In genomic region chr2:69585886-69586398, GRCm38 (mm10) we compare ENCODE assay signal across 8 mouse cellular contexts. TPM values are rescaled to one million over a fixed set of nuclear protein-coding genes. Genes with fewer than 3 reads are reported as not detected.
DNase-seq lines count a peak whose midpoint lies in the region; ATAC-seq and TF ChIP-seq lines count a peak whose summit lies in the region.

Gene Lrp2 (minus strand): TSS chr2:69586065.

- no peaks in the 10 kb centered on the region for H3K36me3 ChIP-seq in heart, postnatal 0 days (replicated peaks; ENCODE audit: control insufficient read depth, insufficient read depth, low read length)

- intact Hi-C loops in left cerebral cortex, postnatal 25 days (cut with DNase I): no loop called here

- H3K9me3 ChIP-seq in heart, postnatal 0 days (replicated peaks; ENCODE audit: control insufficient read depth, low read length): no peaks in the 10 kb centered on the region

- peaks cover 10% of the 10 kb centered on the region for H3K4me1 ChIP-seq in heart, postnatal 0 days (ENCODE audit: control insufficient read depth, insufficient read depth)

- H3K9ac ChIP-seq in heart, postnatal 0 days (replicated peaks; ENCODE audit: low read depth, low read length): no peak within 1 kb of the TSS; the same call in 1 of the 2 replicates

- peak within 1 kb of the TSS; percentile 100 for H3K4me2 ChIP-seq in heart, postnatal 0 days (ENCODE audit: low read depth, low read length)

- WGBS in heart, postnatal 0 days: under 1% methylated on average over 43 of the region's 45 CpGs

- peaks cover 61% of the 10 kb centered on the region for H3K27me3 ChIP-seq in heart, postnatal 0 days (ENCODE audit: control insufficient read depth, insufficient read depth, low read length)

- H3K27ac ChIP-seq in heart, postnatal 0 days (ENCODE audit: low read depth): no peak within 1 kb of the TSS

- peak; percentile 40 for ATAC-seq in heart, postnatal 0 days (ENCODE audit: insufficient read depth, low read depth)

- H3K4me3 ChIP-seq in heart, postnatal 0 days (ENCODE audit: low read depth, low read length): peak within 1 kb of the TSS; percentile 66

- DNase-seq in left cerebral cortex, postnatal 25 days (ENCODE audit: low spot score in 2 of 2): peak; percentile 14 to 15
- no peak for DNase-seq in left cerebral cortex, adult 11 months (ENCODE audit: low spot score)
- peak; percentile 79 for DNase-seq in embryo, embryonic 10 days (ENCODE audit: low spot score)
- DNase-seq in heart, postnatal 0 days (ENCODE audit: low spot score): no peak
- peak; percentile 90 to 93 for DNase-seq in kidney, postnatal 36 days
- DNase-seq in lung, postnatal 14 days: peak; percentile 48
- DNase-seq in right cerebral cortex, postnatal 25 days: peak; percentile 11
- DNase-seq in cerebellum, adult 11-12 months: no peak

- TF ChIP-seq CTCF in heart, postnatal 0 days (IDR thresholded peaks at IDR 0.05; ENCODE audit: low read depth): no peak

- no peak for TF ChIP-seq EP300 in heart, postnatal 0 days (IDR thresholded peaks at IDR 0.05; ENCODE audit: low read depth)

RNA-seq across cellular contexts. Expression of gene Lrp2, which starts in this region (rescaled TPM):
- under 1 TPM; 0.14 to 0.44 TPM for total RNA-seq in left cerebral cortex, postnatal 25 days (2021)
- total RNA-seq in heart, postnatal 0 days (2014; rRNA removed; ENCODE audit: low replicate concordance): 1.8 and 3.2 TPM in 2 replicates
- polyA plus RNA-seq in heart, postnatal 0 days (2015; fragmentation: Nextera tagmentation; extraction: Ambion mirVana): 0.19 and 0.23 TPM in 2 replicates

Comparison
In these comparisons a context has a peak if more than half of its experiments do, and no peak if none do; other contexts are left out.
1. Peak in DNase-seq in left cerebral cortex, postnatal 25 days; RNA of the gene not detected or under 1 TPM.
2. DNase-seq: peak in embryo, embryonic 10 days (single experiment), kidney, postnatal 36 days (2 of 2), lung, postnatal 14 days (single experiment) and right cerebral cortex, postnatal 25 days (single experiment); none in left cerebral cortex, adult 11 months (single experiment), heart, postnatal 0 days (single experiment) and cerebellum, adult 11-12 months (single experiment).